Mouse (Mus musculus) liver, adult (tissue): ENCODE measurements around the gene Gpr63.

ENCODE experiments used
- GATA4 ChIP-seq: IDR thresholded peaks from 2 replicates; pipeline ENCODE4 v1.6.1; 2014; ENCODE audit warnings: mild to moderate bottlenecking, low read length; ENCODE audit not compliant: insufficient replicate concordance

Gene Gpr63

GRCm38 (mm10) chr4:24966299-24966991 is at the start of gene Gpr63:
Gene Gpr63, plus strand, starts transcription at chr4:24966407.
- TF ChIP-seq GATA4: no peak

- no peak for TF ChIP-seq GATA4
These were observed 46.1 kb upstream of the Gpr63 start for GRCm38 (mm10) chr4:24920006-24920577.

DNA sequence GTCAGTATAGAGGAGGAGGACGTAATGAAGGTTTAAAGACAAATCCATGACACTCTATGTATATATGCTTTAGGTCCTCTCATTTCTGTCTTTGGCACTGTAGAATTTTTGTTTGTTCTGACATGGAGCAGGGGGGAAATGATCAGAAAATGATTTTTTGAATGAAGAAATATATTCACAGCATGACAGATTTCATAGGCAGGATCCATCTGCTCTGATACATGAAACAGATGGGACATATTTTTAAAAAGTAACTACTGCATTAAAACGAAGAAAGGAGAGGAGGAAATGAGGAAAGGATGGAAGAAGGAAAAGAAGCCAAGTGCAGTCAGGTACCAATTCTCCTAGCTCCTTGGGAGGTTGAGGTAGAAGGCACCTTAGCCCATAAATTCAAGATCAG is 41.5 kb upstream of the Gpr63 start:
- TF ChIP-seq GATA4: no peak

- TF ChIP-seq GATA4: no peak
These were observed 37.9 kb upstream of the Gpr63 start for GRCm38 (mm10) chr4:24928260-24928780.

GRCm38 (mm10) chr4:24928926-24929325 is 37.3 kb upstream of the Gpr63 start:
- no peak for TF ChIP-seq GATA4

DNA sequence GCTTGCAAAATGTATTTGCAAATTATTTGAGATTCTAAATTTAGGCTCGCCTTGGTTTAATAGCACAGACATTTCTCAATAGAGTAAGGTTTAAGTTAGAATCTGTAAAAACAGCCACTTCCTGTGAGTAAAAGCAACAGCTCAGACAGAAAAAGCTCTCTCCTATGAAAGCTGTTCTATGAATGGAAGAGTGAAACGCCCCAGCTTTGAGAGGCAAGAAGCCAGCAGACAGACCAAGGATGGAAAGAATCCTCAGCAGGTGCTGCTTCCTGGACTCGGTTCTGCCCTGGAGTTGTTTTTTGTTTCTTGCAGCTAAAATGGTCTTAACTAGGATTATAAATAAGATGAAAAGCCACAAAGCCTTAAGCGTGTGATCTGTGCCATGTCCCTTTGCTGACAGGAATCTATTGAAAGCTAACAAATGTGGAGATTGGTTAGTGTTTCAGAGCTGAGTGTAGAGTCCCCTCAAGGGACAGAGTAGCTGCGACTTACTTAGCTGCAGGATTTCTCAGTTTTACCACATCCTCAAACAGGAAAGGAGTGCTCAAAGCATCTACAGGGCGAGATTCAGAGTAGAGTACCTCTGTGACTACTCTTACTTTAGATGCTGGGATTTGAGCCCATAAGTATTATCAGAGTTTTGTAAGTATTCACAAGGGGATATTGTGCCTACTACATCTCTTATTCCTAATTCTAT is 23.3 kb upstream of the Gpr63 start:
- no peak for TF ChIP-seq GATA4

- TF ChIP-seq GATA4: no peak
These were observed 299 bp upstream of the Gpr63 start for GRCm38 (mm10) chr4:24965918-24966298.

DNA sequence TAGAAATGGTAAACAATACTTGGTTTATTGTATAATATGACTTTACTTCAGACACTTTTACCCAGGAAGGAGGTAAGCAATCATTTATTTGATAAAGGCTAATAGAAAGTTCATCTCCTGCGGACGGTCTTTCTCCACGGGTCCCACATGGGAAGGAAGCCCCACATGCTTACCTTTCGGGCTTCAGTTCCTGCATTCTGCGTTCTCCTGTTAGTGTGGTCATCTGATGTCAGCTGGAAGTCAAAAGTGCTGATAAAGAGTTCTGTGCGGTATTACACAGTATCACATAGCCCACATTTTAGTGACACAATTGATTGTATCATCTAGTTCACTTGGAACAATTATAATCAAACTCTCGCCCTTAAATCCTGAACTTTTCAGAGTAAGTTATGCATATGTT is 1.0 kb downstream of the Gpr63 start:
- no peak for TF ChIP-seq GATA4

DNA sequence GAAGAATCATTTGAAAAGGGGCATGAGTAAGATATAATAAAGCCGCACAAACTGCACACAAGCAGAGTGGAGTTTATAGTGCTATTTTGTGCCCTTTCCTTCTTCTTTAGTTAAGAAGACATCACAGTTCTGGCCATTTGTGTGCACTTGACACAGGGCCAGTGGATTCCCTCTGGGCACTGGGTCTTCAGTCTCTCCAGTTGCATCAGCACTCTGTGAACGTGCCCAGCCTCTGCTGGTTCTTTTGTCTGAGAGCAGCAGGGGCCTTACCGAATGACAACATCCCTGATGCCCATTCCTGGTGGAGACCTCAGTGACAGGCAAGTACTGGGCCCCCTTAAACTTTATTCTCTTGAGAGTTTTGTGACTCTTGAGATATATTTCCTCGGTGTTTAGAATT is 12.4 kb downstream of the Gpr63 start:
- TF ChIP-seq GATA4: no peak

DNA sequence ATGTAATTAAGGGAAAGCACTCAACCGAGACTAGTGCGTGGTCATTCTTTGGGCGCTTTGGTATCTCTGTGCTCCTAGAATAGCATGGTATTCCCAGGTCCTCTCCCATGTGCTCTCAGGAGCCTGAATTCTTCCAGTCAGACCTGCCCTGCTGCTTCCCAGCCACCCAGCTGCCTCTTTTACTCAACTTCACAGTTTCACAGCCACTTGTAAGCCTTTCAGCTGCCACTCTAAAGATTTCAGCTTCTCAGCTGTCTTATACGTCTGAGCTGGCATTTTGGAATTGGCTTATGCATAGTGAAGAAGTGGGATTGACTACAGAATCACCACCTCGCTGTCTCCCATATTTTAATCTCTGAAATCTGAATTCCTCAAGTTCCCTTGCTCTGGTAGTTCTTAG is 19.4 kb downstream of the Gpr63 start:
- TF ChIP-seq GATA4: no peak

- TF ChIP-seq GATA4: no peak
These were observed 25.3 kb downstream of the Gpr63 start for GRCm38 (mm10) chr4:24991475-24991874.

- TF ChIP-seq GATA4: no peak
These were observed 45.6 kb downstream of the Gpr63 start for GRCm38 (mm10) chr4:25011780-25012179.

GRCm38 (mm10) chr4:25012726-25013125 is 46.5 kb downstream of the Gpr63 start:
- TF ChIP-seq GATA4: no peak

DNA sequence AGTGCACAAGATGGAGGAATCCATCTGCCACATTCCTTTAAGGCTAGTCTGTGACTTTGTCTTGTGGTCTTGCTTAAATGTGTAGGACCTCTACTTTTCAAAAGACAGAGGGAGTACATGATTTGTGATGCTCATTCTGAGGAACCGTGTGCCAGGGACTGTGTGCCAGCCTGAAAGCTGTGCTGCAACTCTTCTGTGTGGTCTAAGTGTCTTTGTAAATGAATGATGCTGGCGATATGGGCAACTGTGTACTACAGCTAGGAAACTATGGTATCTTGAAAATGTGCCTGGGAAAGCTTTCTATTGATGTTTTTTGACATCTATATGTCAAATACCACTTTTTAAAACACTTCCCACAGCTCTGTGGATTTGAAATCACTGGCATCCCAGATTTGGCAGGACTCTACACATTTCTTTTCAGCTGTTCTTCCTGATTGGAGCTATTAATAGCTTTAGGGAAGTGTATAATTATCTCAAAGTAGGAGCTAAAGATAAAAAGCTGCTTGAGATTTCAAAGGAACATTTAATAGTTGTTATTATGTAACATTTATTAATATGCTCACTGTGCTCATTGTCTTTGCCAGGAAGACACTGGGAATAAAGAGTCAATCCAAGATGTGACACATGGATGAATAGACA is 48.9 kb downstream of the Gpr63 start:
- no peak for TF ChIP-seq GATA4

DNA sequence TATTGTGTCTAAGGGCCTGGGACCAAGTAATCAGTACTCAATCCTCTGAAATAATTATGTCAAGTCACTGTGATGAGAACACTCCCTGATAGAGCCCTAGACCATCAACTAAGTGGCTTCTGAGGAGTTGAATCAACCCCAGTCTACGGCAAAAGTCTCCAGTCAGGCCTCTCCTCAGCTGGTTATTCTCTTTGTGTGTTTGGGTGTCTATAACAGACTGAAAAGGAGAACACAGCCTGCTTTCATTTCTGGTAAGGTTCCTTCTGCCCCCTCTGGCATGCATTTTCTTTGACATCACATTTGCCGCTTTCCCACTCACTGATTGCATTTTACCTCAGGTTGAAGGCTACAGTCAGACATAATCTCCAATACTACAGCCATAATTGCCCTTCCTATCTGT is 62.0 kb downstream of the Gpr63 start:
- TF ChIP-seq GATA4: no peak

GRCm38 (mm10) chr4:25028752-25029151 is 62.5 kb downstream of the Gpr63 start:
- TF ChIP-seq GATA4: no peak

DNA sequence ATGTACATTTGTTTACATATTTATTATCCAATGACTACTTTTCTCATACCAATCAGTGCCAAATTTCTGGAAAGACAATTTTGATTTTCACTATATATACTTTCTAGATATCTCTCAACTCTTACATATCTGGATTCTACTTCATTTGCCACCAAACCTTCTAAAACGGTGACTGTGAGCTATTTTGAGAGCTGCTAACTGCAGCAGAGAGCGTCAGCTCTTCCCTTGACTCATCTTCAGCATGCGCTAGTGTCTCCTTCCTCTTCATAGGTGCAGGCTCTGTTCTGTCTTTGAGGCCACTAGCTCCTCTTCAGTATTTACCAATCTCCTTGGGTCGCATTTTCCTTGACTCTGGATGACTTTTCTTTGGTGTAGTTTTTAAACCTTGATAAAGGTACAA is 63.7 kb downstream of the Gpr63 start:
- TF ChIP-seq GATA4: no peak
